9 mouse cellular contexts compared by ENCODE assay signal in the genomic region with DNA sequence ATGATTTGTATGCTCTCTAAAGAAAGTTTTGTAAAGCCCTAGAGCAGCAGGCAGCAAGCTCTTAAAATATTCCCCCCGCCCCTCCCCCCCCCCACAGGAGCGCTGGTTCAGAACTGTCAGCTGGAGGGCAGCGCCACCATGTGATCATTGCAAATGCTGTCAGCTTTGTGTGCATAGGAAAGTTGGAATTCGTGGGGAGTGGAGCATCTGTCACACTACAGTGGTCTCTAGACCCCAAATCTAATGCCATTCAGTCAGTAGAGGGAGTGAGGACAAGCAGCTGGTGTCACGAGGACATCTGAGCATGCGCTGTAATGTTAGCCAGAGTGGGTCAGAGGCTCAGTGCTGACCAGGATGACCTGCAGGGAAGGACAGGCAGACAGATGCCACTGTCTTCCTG. TPM values are rescaled to one million over a fixed set of nuclear protein-coding genes. Genes with fewer than 3 reads are reported as not detected.
A peak's percentile ranks its signal among the peaks of the same experiment; 100 is the strongest.
DNase-seq lines count a peak whose midpoint lies in the region; TF ChIP-seq lines count a peak whose summit lies in the region.
"Had no signal": no experiment of that assay in that cellular context is flagged by ENCODE, and none has a peak within 500 bp of the region (broad histone marks: within the 10 kb centered on the region; RNA-seq: fewer than 3 reads in every experiment).

No protein-coding gene starts in this region.

- peak; percentile 58 for TF ChIP-seq CTCF in gastrocnemius, adult 2 months (IDR thresholded peaks at IDR 0.05)

- intact Hi-C loops in gastrocnemius, adult 2 months (cut with DNase I), result no loop called here

- DNase-seq in gastrocnemius, adult 2 months, result peak; percentile 54
- DNase-seq in gastrocnemius, postnatal 25 days, result no peak
- peak; percentile 62 to 72 for DNase-seq in right cerebral cortex, postnatal 10 days (ENCODE audit: low spot score in 2 of 2)
- DNase-seq in right cerebral cortex, adult 2 months (ENCODE audit: low spot score in 2 of 2), result no peak
- DNase-seq in heart, postnatal 4 days, result peak; percentile 32
- peak; percentile 63 for DNase-seq in retina, embryonic 14.5 days (ENCODE audit: low spot score)
- DNase-seq in yolk sac, embryonic 10.5 days (ENCODE audit: low spot score), result no peak
- no peak for DNase-seq in natural killer cell, adult 2 months (ENCODE audit: low spot score in 2 of 2)

- no peak overlapping the region for H3K27ac ChIP-seq in gastrocnemius, adult 2 months
- H3K27ac ChIP-seq: heart, embryonic 13.5 days had no signal

- H3K4me3 ChIP-seq in gastrocnemius, adult 2 months, result no peak overlapping the region
- H3K4me3 ChIP-seq: heart, embryonic 13.5 days had no signal

RNA-seq across cellular contexts. Expression of gene Eif4e3, which starts 42.9 kb away (rescaled TPM):
- 10 to 100 TPM; 23.5 to 29.4 TPM for total RNA-seq in gastrocnemius, adult 2 months (2021)
- total RNA-seq in gastrocnemius, postnatal 25 days (2021), result 10 to 100 TPM; 18.8 to 21.2 TPM
- 10 to 100 TPM; 17.6 to 20.4 TPM for total RNA-seq in heart, postnatal 4 days (2021)

RNA-seq across cellular contexts. Expression of gene Gm20696, which starts 43.0 kb away (rescaled TPM):
- 1 to 10 TPM; 1.2 to 1.3 TPM for total RNA-seq in gastrocnemius, adult 2 months (2021)
- total RNA-seq in gastrocnemius, postnatal 25 days (2021), result 1 to 10 TPM; 1.6 to 2.0 TPM
- total RNA-seq in heart, postnatal 4 days (2021), result 1 to 10 TPM; 2.5 to 3.4 TPM

Comparison
In these comparisons a context has a peak if more than half of its experiments do, and no peak if none do; other contexts are left out.
1. DNase-seq: peak in gastrocnemius, adult 2 months (single experiment), right cerebral cortex, postnatal 10 days (2 of 2), heart, postnatal 4 days (single experiment) and retina, embryonic 14.5 days (single experiment); none in gastrocnemius, postnatal 25 days (single experiment), right cerebral cortex, adult 2 months (0 of 2), yolk sac, embryonic 10.5 days (single experiment) and natural killer cell, adult 2 months (0 of 2).